Mouse (Mus musculus): ENCODE data around the gene Lrsam1.

DNA sequence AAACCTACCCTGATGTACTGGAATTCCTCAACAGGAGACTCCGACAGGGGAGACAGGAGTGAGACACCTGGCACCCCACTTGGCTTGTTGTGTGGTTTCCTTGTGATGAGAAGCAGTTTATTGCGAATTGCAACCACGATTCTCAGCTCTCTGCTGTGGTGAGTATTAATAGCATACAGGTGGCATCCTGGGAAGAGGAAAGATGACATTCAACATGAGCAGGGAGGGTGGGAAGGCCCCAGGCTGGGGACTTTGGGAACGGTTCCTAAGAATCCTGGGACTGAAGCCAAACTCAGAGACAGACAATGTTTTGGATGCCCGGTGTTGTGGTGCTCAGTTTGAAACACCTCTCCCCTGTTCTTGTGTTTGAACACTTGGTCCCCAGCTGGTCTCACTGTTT, 43.6 kb upstream of the Lrsam1 start:
- TF ChIP-seq MAFK (IDR thresholded peaks at IDR 0.05; ENCODE audit: insufficient read depth, low read depth, low read length) = no peak
- no peak for TF ChIP-seq ZNF384 (IDR thresholded peaks at IDR 0.05; ENCODE audit: low read depth, low read length)
- TF ChIP-seq ZC3H11A (IDR thresholded peaks at IDR 0.05; ENCODE audit: borderline replicate concordance, low read depth, low read length) = no peak
- TF ChIP-seq HCFC1 (IDR thresholded peaks at IDR 0.05; ENCODE audit: borderline replicate concordance, insufficient read depth, low read length) = no peak
- TF ChIP-seq CHD2 (IDR thresholded peaks at IDR 0.05; ENCODE audit: low read depth, low read length) = no peak
